Mouse (Mus musculus): ENCODE data around the gene Ovol1.

GRCm38 (mm10) chr19:5561252-5561790 lies 875 bp upstream of the Ovol1 start:
- TF ChIP-seq CTCF (conservative IDR thresholded peaks at IDR 0.05; ENCODE audit: low read length) = no peak
- TF ChIP-seq NANOG (IDR thresholded peaks at IDR 0.05; ENCODE audit: borderline replicate concordance, low read length) = no peak
- TF ChIP-seq POU5F1 (IDR thresholded peaks at IDR 0.05; ENCODE audit: borderline replicate concordance, low read length) = no peak

Measured in E14TG2a.4 (cell line).